Mouse (Mus musculus) C2C12 (cell line): ENCODE measurements at regions not wholly inside any gene's neighbourhood (a gene's known extent, or its start where the extent isn't known, plus 50 kb on each side); places are given as distances from the start of the nearest gene placed in this dataset.
A peak's percentile ranks its signal among the peaks of the same experiment; 100 is the strongest.
"Not testable (repeated sequence)": the region's sequence is repeated elsewhere in the genome, so short reads cannot be mapped to it uniquely, and the experiment has no call there.

ENCODE experiments used
- H3K27me3 ChIP-seq: one replicate; pipeline ENCODE4 v1.6.1; 2011; ENCODE audit not compliant: control insufficient read depth, insufficient read depth, insufficient read length
- H3K36me3 ChIP-seq: one replicate; pipeline ENCODE4 v1.6.1; 2011; ENCODE audit not compliant: control insufficient read depth, insufficient read depth
- H3K4me3 ChIP-seq: one replicate; pipeline ENCODE4 v1.5.1; 2011; ENCODE audit warnings: mild to moderate bottlenecking, control low read depth; ENCODE audit not compliant: poor library complexity, insufficient read depth, severe bottlenecking
- H3K79me2 ChIP-seq: one replicate; pipeline ENCODE4 v1.6.1; 2011; ENCODE audit not compliant: control insufficient read depth, insufficient read depth
- H3K79me3 ChIP-seq: one replicate; pipeline ENCODE4 v1.6.1; 2011; ENCODE audit warnings: low read depth, control low read depth
- H3ac ChIP-seq: one replicate; pipeline ENCODE3; 2011; ENCODE audit warnings: low read depth; ENCODE audit not compliant: control insufficient read depth, insufficient read length
- CEBPB ChIP-seq: IDR thresholded peaks from one replicate; pipeline ENCODE4 v1.6.1; 2011; ENCODE audit warnings: low read depth, mild to moderate bottlenecking, control low read depth, moderate library complexity
- CTCF ChIP-seq: IDR thresholded peaks from one replicate; pipeline ENCODE4 v1.5.1; 2011; ENCODE audit not compliant: control insufficient read depth, insufficient read depth, insufficient read length
- FOSL1 ChIP-seq: IDR thresholded peaks from one replicate; pipeline ENCODE4 v1.8.0; 2011; ENCODE audit warnings: mild to moderate bottlenecking, low read length; ENCODE audit not compliant: poor library complexity, insufficient read depth, severe bottlenecking
- MAX ChIP-seq: IDR thresholded peaks from one replicate; pipeline ENCODE4 v1.6.1; 2011; ENCODE audit warnings: mild to moderate bottlenecking, control low read depth
- MYOD1 ChIP-seq: IDR thresholded peaks from one replicate; pipeline ENCODE4 v1.6.1; 2011; ENCODE audit warnings: low read depth; ENCODE audit not compliant: control insufficient read depth, insufficient read length
- MYOG ChIP-seq: IDR thresholded peaks from one replicate; pipeline ENCODE4 v1.6.1; 2011; ENCODE audit not compliant: control insufficient read depth, insufficient read length; ENCODE audit errors: extremely low read depth
- USF1 ChIP-seq: IDR thresholded peaks from one replicate; pipeline ENCODE4 v1.6.1; 2011; ENCODE audit warnings: low read depth, mild to moderate bottlenecking, control low read depth, moderate library complexity

- no peaks in the 10 kb centered on the region for H3K79me2 ChIP-seq
- H3K27me3 ChIP-seq = no peaks in the 10 kb centered on the region
- no peaks in the 10 kb centered on the region for H3K36me3 ChIP-seq
- H3K4me3 ChIP-seq = no peak overlapping the region
- no peak overlapping the region for H3ac ChIP-seq
- no peaks in the 10 kb centered on the region for H3K79me3 ChIP-seq
- TF ChIP-seq MYOD1 (peak; percentile 55), CTCF (no peak), CEBPB (peak; percentile 94)
Measured at GRCm38 (mm10) chr3:58281291-58281690, 133.2 kb upstream of the Tsc22d2 start.

GRCm38 (mm10) chr3:58284371-58284770, 130.1 kb upstream of the Tsc22d2 start:
- H3K79me2 ChIP-seq, H3K27me3 ChIP-seq, H3K79me3 ChIP-seq, H3ac ChIP-seq, H3K4me3 ChIP-seq, H3K36me3 ChIP-seq: not testable (repeated sequence)

- no peaks in the 10 kb centered on the region for H3K79me2 ChIP-seq
- no peak overlapping the region for H3ac ChIP-seq
- H3K27me3 ChIP-seq = no peaks in the 10 kb centered on the region
- no peaks in the 10 kb centered on the region for H3K36me3 ChIP-seq
- H3K79me3 ChIP-seq = no peaks in the 10 kb centered on the region
- TF ChIP-seq MYOG (no peak), FOSL1 (no peak), MAX (no peak), USF1 (no peak), CTCF (no peak), CEBPB (no peak), MYOD1 (no peak)
- no peak overlapping the region for H3K4me3 ChIP-seq
Measured at GRCm38 (mm10) chr3:58295810-58296209, 118.7 kb upstream of the Tsc22d2 start.

- Histone ChIP-seq H3K79me3 (no peaks in the 10 kb centered on the region), H3K79me2 (no peaks in the 10 kb centered on the region), H3K36me3 (no peaks in the 10 kb centered on the region), H3ac (no peak overlapping the region), H3K4me3 (no peak overlapping the region), H3K27me3 (no peaks in the 10 kb centered on the region)
- TF ChIP-seq USF1 (no peak), MYOD1 (no peak), CEBPB (no peak), MAX (no peak), FOSL1 (no peak), CTCF (no peak), MYOG (no peak)
Measured at GRCm38 (mm10) chr3:58300213-58300612, 114.3 kb upstream of the Tsc22d2 start.

- Histone ChIP-seq H3K36me3 (no peaks in the 10 kb centered on the region), H3K79me2 (no peaks in the 10 kb centered on the region), H3K27me3 (no peaks in the 10 kb centered on the region), H3K4me3 (no peak overlapping the region), H3ac (no peak overlapping the region), H3K79me3 (no peaks in the 10 kb centered on the region)
- TF ChIP-seq MYOD1 (no peak), FOSL1 (no peak), CEBPB (no peak), MYOG (no peak), USF1 (no peak), CTCF (no peak), MAX (no peak)
Measured at GRCm38 (mm10) chr3:58300801-58301485, 113.6 kb upstream of the Tsc22d2 start.

- Histone ChIP-seq H3ac (no peak overlapping the region), H3K79me3 (no peaks in the 10 kb centered on the region), H3K4me3 (no peak overlapping the region), H3K27me3 (no peaks in the 10 kb centered on the region), H3K36me3 (no peaks in the 10 kb centered on the region), H3K79me2 (no peaks in the 10 kb centered on the region)
- no peak for TF ChIP-seq CEBPB
- TF ChIP-seq USF1 = no peak
- TF ChIP-seq FOSL1 = no peak
- TF ChIP-seq CTCF = no peak
- TF ChIP-seq MAX = no peak
- TF ChIP-seq MYOG = no peak
- no peak for TF ChIP-seq MYOD1
Measured at GRCm38 (mm10) chr3:58302322-58302721, 112.2 kb upstream of the Tsc22d2 start.
